Mouse (Mus musculus) layer of hippocampus, adult 9-10 months (tissue): ENCODE results near the gene Nhlh1.

Experiments used
- DNase-seq: peaks from one replicate; pipeline ENCODE4 v3.0.0; 2022; ENCODE audit warnings: low spot score

Gene Nhlh1

GRCm38 (mm10) chr1:172053541-172054440, 3.6 kb downstream of the Nhlh1 start:
- DNase-seq = no peak

GRCm38 (mm10) chr1:172052766-172053279, 4.5 kb downstream of the Nhlh1 start:
- no peak for DNase-seq

GRCm38 (mm10) chr1:172049131-172049782, 8.1 kb downstream of the Nhlh1 start:
- no peak for DNase-seq

- DNase-seq = no peak
These were observed 9.1 kb downstream of the Nhlh1 start for GRCm38 (mm10) chr1:172048241-172048734.

GRCm38 (mm10) chr1:172046938-172047337, 10.4 kb downstream of the Nhlh1 start:
- DNase-seq = no peak

GRCm38 (mm10) chr1:172046410-172046809, 11.0 kb downstream of the Nhlh1 start:
- DNase-seq = no peak

- no peak for DNase-seq
These were observed 27.5 kb downstream of the Nhlh1 start for GRCm38 (mm10) chr1:172029914-172030313.

- no peak for DNase-seq
These were observed 28.7 kb downstream of the Nhlh1 start, which contains the start of gene Vangl2 for GRCm38 (mm10) chr1:172028394-172029275. Vangl2 (minus strand) TSS chr1:172028444.

GRCm38 (mm10) chr1:172027809-172028102, 29.6 kb downstream of the Nhlh1 start:
- DNase-seq = no peak

GRCm38 (mm10) chr1:172027010-172027808, 30.2 kb downstream of the Nhlh1 start:
- DNase-seq = peak; percentile 49

- no peak for DNase-seq
These were observed 31.0 kb downstream of the Nhlh1 start for GRCm38 (mm10) chr1:172026201-172026901.

GRCm38 (mm10) chr1:172025201-172025904, 32.0 kb downstream of the Nhlh1 start:
- no peak for DNase-seq

- no peak for DNase-seq
These were observed 33.1 kb downstream of the Nhlh1 start for GRCm38 (mm10) chr1:172024140-172024895.

- DNase-seq = no peak
These were observed 37.4 kb downstream of the Nhlh1 start for GRCm38 (mm10) chr1:172019863-172020521.

- DNase-seq = no peak
These were observed 38.0 kb downstream of the Nhlh1 start for GRCm38 (mm10) chr1:172019339-172019738.

- DNase-seq = no peak
These were observed 38.7 kb downstream of the Nhlh1 start for GRCm38 (mm10) chr1:172018336-172019311.

GRCm38 (mm10) chr1:172017517-172018070, 39.8 kb downstream of the Nhlh1 start:
- DNase-seq = no peak
